Mouse (Mus musculus) kidney, adult 2 months (tissue): ENCODE measurements around the gene Msh4.

Experiments
- CTCF ChIP-seq: fragments of 200-500 bp; conservative IDR thresholded peaks from 2 replicates; pipeline ENCODE4 v1.5.1; 2011; ENCODE audit warnings: low read depth, mild to moderate bottlenecking, control low read depth, low read length, moderate library complexity, mixed read lengths; ENCODE audit not compliant: insufficient read depth, insufficient read length
- POLR2A ChIP-seq: fragments of 200-500 bp; IDR thresholded peaks from one replicate; pipeline ENCODE4 v1.6.1; 2011; ENCODE audit warnings: low read depth, low read length, control low read depth

DNA sequence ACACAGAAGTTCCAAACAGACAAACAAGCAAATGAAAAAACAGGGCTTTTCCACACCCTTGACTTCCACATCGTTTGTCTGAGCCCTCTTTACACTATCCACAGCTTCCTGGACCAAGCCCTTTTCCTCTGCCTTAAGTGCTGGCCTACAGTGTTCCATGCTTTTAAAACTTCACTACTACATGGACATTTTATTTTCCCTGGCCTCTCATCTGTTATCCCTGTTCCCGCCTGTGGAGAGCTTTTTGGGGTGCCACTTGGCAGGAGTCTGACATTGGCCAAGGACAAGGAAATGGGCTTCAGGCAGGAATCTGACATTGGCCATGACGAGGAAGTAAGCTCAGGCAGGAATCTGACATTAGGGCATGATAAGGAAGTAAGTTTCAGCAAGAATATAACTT, 3.3 kb downstream of the Msh4 start:
- TF ChIP-seq POLR2A = no peak
- TF ChIP-seq CTCF = no peak
